27 mouse cellular contexts compared by ENCODE assay signal in the genomic region with DNA sequence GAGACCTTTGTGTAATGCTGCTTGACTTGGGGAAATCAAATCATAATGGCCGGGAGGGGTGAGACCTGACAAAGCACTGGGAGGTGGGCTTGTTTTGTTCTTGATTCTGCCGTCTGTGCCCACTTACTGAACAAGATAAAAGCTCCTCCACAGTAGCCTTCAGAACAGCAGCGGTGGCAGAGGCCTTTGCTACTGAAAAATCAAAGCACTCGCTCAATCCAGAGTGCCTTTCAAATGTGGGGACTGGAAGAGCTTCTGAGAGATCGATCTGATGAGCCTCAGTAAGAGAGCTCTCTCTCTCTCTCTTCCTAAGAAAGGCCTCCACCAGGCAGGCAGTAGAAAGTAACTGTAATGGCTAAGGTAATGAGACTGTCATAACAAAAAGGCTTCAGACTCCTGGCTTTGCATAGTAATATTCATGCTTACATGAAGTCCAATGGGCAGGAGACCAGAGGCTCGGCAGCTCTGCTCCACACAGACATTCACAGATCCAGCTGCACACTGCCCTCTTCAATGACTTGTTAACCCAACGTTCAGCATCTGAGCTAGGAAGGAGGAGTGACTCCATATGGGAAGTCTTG. TPM values are rescaled to one million over a fixed set of nuclear protein-coding genes. Genes with fewer than 3 reads are reported as not detected.
DNase-seq lines count a peak whose midpoint lies in the region; ATAC-seq and TF ChIP-seq lines count a peak whose summit lies in the region.
"Had no signal": no experiment of that assay in that cellular context is flagged by ENCODE, and none has a peak within 500 bp of the region (broad histone marks: within the 10 kb centered on the region; RNA-seq: fewer than 3 reads in every experiment).

No protein-coding gene starts in this region.

- peak; percentile 5; the same call in 1 of the 2 replicates for ATAC-seq in forebrain, postnatal 0 days
- ATAC-seq in forebrain, embryonic 11.5 days (replicated peaks; ENCODE audit: low FRiP score), result no peak
- no peak for ATAC-seq in kidney, postnatal 0 days (replicated peaks; ENCODE audit: low FRiP score, low read depth)
- ATAC-seq in midbrain, embryonic 15.5 days (replicated peaks), result peak; percentile 75
- ATAC-seq in midbrain, postnatal 0 days (ENCODE audit: low FRiP score), result no peak
- ATAC-seq in midbrain, embryonic 16.5 days, result peak; percentile 53; the same call in 1 of the 2 replicates
- ATAC-seq: CD4-positive, CD25-positive, alpha-beta regulatory T cell, adult 4 months; hindbrain, embryonic 16.5 days had no signal

- no peak overlapping the region for H3K4me2 ChIP-seq in forebrain, postnatal 0 days (ENCODE audit: low read depth)
- H3K4me2 ChIP-seq in forebrain, embryonic 11.5 days (ENCODE audit: low read depth, low read length, severe bottlenecking), result no peak overlapping the region
- no peak overlapping the region for H3K4me2 ChIP-seq in kidney, postnatal 0 days (ENCODE audit: low read length)
- H3K4me2 ChIP-seq in midbrain, embryonic 15.5 days, result no peak overlapping the region
- H3K4me2 ChIP-seq in midbrain, postnatal 0 days (ENCODE audit: low read depth, low read length, poor library complexity, severe bottlenecking), result no peak overlapping the region
- H3K4me2 ChIP-seq in midbrain, embryonic 16.5 days (ENCODE audit: low read length), result no peak overlapping the region
- H3K4me2 ChIP-seq: embryonic facial prominence, embryonic 12.5 days; heart, embryonic 11.5 days; limb, embryonic 15.5 days; liver, embryonic 13.5 days; neural tube, embryonic 12.5 days had no signal

- no peak for TF ChIP-seq CTCF in forebrain, postnatal 0 days (IDR thresholded peaks at IDR 0.05; ENCODE audit: low read depth)
- TF ChIP-seq CTCF in kidney, postnatal 0 days (IDR thresholded peaks at IDR 0.05; ENCODE audit: low read depth), result no peak
- TF ChIP-seq CTCF in midbrain, postnatal 0 days (IDR thresholded peaks at IDR 0.05), result no peak

- H3K36me3 ChIP-seq in forebrain, postnatal 0 days (ENCODE audit: insufficient read depth), result no peaks in the 10 kb centered on the region
- no peaks in the 10 kb centered on the region for H3K36me3 ChIP-seq in forebrain, embryonic 11.5 days (ENCODE audit: control insufficient read depth, insufficient read depth, low read length)
- no peaks in the 10 kb centered on the region for H3K36me3 ChIP-seq in kidney, postnatal 0 days (ENCODE audit: insufficient read depth, low read length)
- no peaks in the 10 kb centered on the region for H3K36me3 ChIP-seq in midbrain, embryonic 15.5 days (replicated peaks)
- no peaks in the 10 kb centered on the region for H3K36me3 ChIP-seq in midbrain, postnatal 0 days (ENCODE audit: insufficient read depth, low read length)
- no peaks in the 10 kb centered on the region for H3K36me3 ChIP-seq in midbrain, embryonic 16.5 days (ENCODE audit: control insufficient read depth, insufficient read depth, low read length)
- H3K36me3 ChIP-seq: embryonic facial prominence, embryonic 12.5 days; limb, embryonic 10.5 days; limb, embryonic 15.5 days; liver, embryonic 13.5 days; neural tube, embryonic 12.5 days had no signal

- no peak for DNase-seq in forebrain, postnatal 0 days
- DNase-seq in forebrain, embryonic 11.5 days (ENCODE audit: low spot score), result no peak
- DNase-seq in kidney, postnatal 0 days (ENCODE audit: low spot score), result peak; percentile 16
- no peak for DNase-seq in kidney, adult 9 months
- DNase-seq in midbrain, postnatal 0 days (ENCODE audit: low spot score), result no peak
- DNase-seq: adrenal gland, postnatal 36 days; cerebellum, adult 8-10 months; cerebellum, postnatal 25 days; heart, postnatal 14 days; kidney, adult 18-20 months; kidney, postnatal 4 days; liver, embryonic 13.5 days; lung, adult 18-20 months; lung, postnatal 14 days; right cerebral cortex, postnatal 4 days; thymus, adult 18-20 months; thymus, postnatal 36 days had no signal

- H3K9ac ChIP-seq in forebrain, postnatal 0 days, result no peak overlapping the region
- no peak overlapping the region for H3K9ac ChIP-seq in forebrain, embryonic 11.5 days (ENCODE audit: low read length)
- no peak overlapping the region for H3K9ac ChIP-seq in kidney, postnatal 0 days (ENCODE audit: low read depth, low read length)
- H3K9ac ChIP-seq in midbrain, embryonic 15.5 days, result no peak overlapping the region
- no peak overlapping the region for H3K9ac ChIP-seq in midbrain, postnatal 0 days (replicated peaks; ENCODE audit: low read length, poor library complexity, severe bottlenecking)
- H3K9ac ChIP-seq in midbrain, embryonic 16.5 days (ENCODE audit: low read depth, low read length), result no peak overlapping the region
- H3K9ac ChIP-seq: embryonic facial prominence, embryonic 12.5 days; limb, embryonic 15.5 days; liver, embryonic 13.5 days; neural tube, embryonic 12.5 days had no signal

- H3K27ac ChIP-seq in forebrain, postnatal 0 days (ENCODE audit: low read depth, low read length), result no peak overlapping the region
- H3K27ac ChIP-seq in forebrain, embryonic 11.5 days (ENCODE audit: low read depth, low read length), result no peak overlapping the region
- no peak overlapping the region for H3K27ac ChIP-seq in kidney, postnatal 0 days
- H3K27ac ChIP-seq in midbrain, embryonic 15.5 days, result peak overlapping the region; percentile 26; the same call in 1 of the 2 replicates
- H3K27ac ChIP-seq in midbrain, postnatal 0 days (ENCODE audit: low read depth, low read length), result no peak overlapping the region
- H3K27ac ChIP-seq in midbrain, embryonic 16.5 days (ENCODE audit: low read length), result no peak overlapping the region; the same call in 1 of the 2 replicates
- H3K27ac ChIP-seq: embryonic facial prominence, embryonic 12.5 days; limb, embryonic 10.5 days; limb, embryonic 15.5 days; liver, embryonic 13.5 days; neural tube, embryonic 12.5 days; stomach, postnatal 0 days had no signal

- H3K4me1 ChIP-seq in forebrain, postnatal 0 days (ENCODE audit: insufficient read depth), result no peaks in the 10 kb centered on the region
- peaks cover 4% of the 10 kb centered on the region; the same call in 1 of the 2 replicates for H3K4me1 ChIP-seq in forebrain, embryonic 11.5 days (replicated peaks; ENCODE audit: control insufficient read depth, insufficient read depth, low read length)
- H3K4me1 ChIP-seq in kidney, postnatal 0 days (replicated peaks; ENCODE audit: insufficient read depth, low read length), result no peaks in the 10 kb centered on the region
- H3K4me1 ChIP-seq in midbrain, embryonic 15.5 days, result peaks cover 5% of the 10 kb centered on the region; the same call in 1 of the 2 replicates
- H3K4me1 ChIP-seq in midbrain, postnatal 0 days (ENCODE audit: insufficient read depth, low read length), result no peaks in the 10 kb centered on the region
- H3K4me1 ChIP-seq in midbrain, embryonic 16.5 days (ENCODE audit: control insufficient read depth, insufficient read depth, low read length), result 0 out of 2 replicates have a peak, but pooled peaks cover 5% of the 10 kb centered on the region
- H3K4me1 ChIP-seq: embryonic facial prominence, embryonic 12.5 days; limb, embryonic 15.5 days; liver, embryonic 13.5 days; neural tube, embryonic 12.5 days had no signal

- WGBS in forebrain, postnatal 0 days, result 21% methylated on average over 7 of the region's 7 CpGs
- WGBS in forebrain, embryonic 11.5 days, result 31% methylated on average over 7 of the region's 7 CpGs
- WGBS in kidney, postnatal 0 days, result 57% methylated on average over 7 of the region's 7 CpGs
- 21% methylated on average over 7 of the region's 7 CpGs for WGBS in midbrain, embryonic 15.5 days
- 30% methylated on average over 7 of the region's 7 CpGs for WGBS in midbrain, postnatal 0 days
- WGBS in midbrain, embryonic 16.5 days, result 23% methylated on average over 7 of the region's 7 CpGs

- no peak overlapping the region for H3K4me3 ChIP-seq in forebrain, postnatal 0 days (ENCODE audit: low read depth, low read length)
- no peak overlapping the region for H3K4me3 ChIP-seq in forebrain, embryonic 11.5 days (ENCODE audit: low read depth, low read length)
- H3K4me3 ChIP-seq in kidney, postnatal 0 days (replicated peaks; ENCODE audit: low read depth, low read length), result no peak overlapping the region
- H3K4me3 ChIP-seq in midbrain, embryonic 15.5 days, result no peak overlapping the region
- no peak overlapping the region for H3K4me3 ChIP-seq in midbrain, postnatal 0 days (ENCODE audit: low read depth, low read length)
- no peak overlapping the region for H3K4me3 ChIP-seq in midbrain, embryonic 16.5 days (ENCODE audit: low read depth, low read length)
- H3K4me3 ChIP-seq: embryonic facial prominence, embryonic 12.5 days; limb, embryonic 10.5 days; limb, embryonic 15.5 days; liver, embryonic 13.5 days; neural tube, embryonic 12.5 days had no signal

- no peaks in the 10 kb centered on the region for H3K27me3 ChIP-seq in forebrain, postnatal 0 days (ENCODE audit: insufficient read depth, low read length)
- H3K27me3 ChIP-seq in forebrain, embryonic 11.5 days (ENCODE audit: control insufficient read depth, insufficient read depth, low read length), result no peaks in the 10 kb centered on the region
- H3K27me3 ChIP-seq in kidney, postnatal 0 days (ENCODE audit: insufficient read depth, low read length), result no peaks in the 10 kb centered on the region
- no peaks in the 10 kb centered on the region for H3K27me3 ChIP-seq in midbrain, embryonic 15.5 days (replicated peaks)
- no peaks in the 10 kb centered on the region for H3K27me3 ChIP-seq in midbrain, postnatal 0 days (ENCODE audit: insufficient read depth, low read length)
- no peaks in the 10 kb centered on the region for H3K27me3 ChIP-seq in midbrain, embryonic 16.5 days (ENCODE audit: control insufficient read depth, insufficient read depth, low read depth, low read length)
- H3K27me3 ChIP-seq: embryonic facial prominence, embryonic 12.5 days; limb, embryonic 15.5 days; liver, embryonic 13.5 days; neural tube, embryonic 12.5 days had no signal

- no peaks in the 10 kb centered on the region for H3K9me3 ChIP-seq in forebrain, postnatal 0 days (ENCODE audit: low read length)
- no peaks in the 10 kb centered on the region for H3K9me3 ChIP-seq in forebrain, embryonic 11.5 days (ENCODE audit: control insufficient read depth, low read length)
- H3K9me3 ChIP-seq in kidney, postnatal 0 days (replicated peaks; ENCODE audit: low read length), result no peaks in the 10 kb centered on the region
- H3K9me3 ChIP-seq in midbrain, embryonic 15.5 days, result no peaks in the 10 kb centered on the region
- no peaks in the 10 kb centered on the region for H3K9me3 ChIP-seq in midbrain, postnatal 0 days (ENCODE audit: low read length)
- H3K9me3 ChIP-seq in midbrain, embryonic 16.5 days (replicated peaks; ENCODE audit: control insufficient read depth, low read length, poor library complexity, severe bottlenecking), result no peaks in the 10 kb centered on the region
- H3K9me3 ChIP-seq: embryonic facial prominence, embryonic 12.5 days; limb, embryonic 10.5 days; limb, embryonic 15.5 days; liver, embryonic 13.5 days; neural tube, embryonic 12.5 days had no signal

RNA-seq across cellular contexts. Expression of a gene that starts 38.3 kb away (rescaled TPM):
- 10.1 and 10.3 TPM in 2 replicates for total RNA-seq in forebrain, postnatal 0 days (2014; rRNA removed)
- 4.2 and 4.7 TPM in 2 replicates for polyA plus RNA-seq in forebrain, postnatal 0 days (2015; fragmentation: Nextera tagmentation; extraction: Ambion mirVana)
- polyA plus RNA-seq in forebrain, embryonic 11.5 days (2014; fragmentation: Nextera tagmentation; extraction: Ambion mirVana), result 11.6 and 14.5 TPM in 2 replicates
- 5.8 and 6.2 TPM in 2 replicates for polyA plus RNA-seq in kidney, postnatal 0 days (2015; fragmentation: Nextera tagmentation; extraction: Ambion mirVana)
- polyA plus RNA-seq in midbrain, embryonic 15.5 days (2015; fragmentation: Nextera tagmentation; extraction: Ambion mirVana), result 5.3 and 5.4 TPM in 2 replicates
- total RNA-seq in midbrain, postnatal 0 days (2014; rRNA removed), result 7.5 and 11.7 TPM in 2 replicates
- 3.4 TPM in 2 replicates for polyA plus RNA-seq in midbrain, postnatal 0 days (2015; fragmentation: Nextera tagmentation; extraction: Ambion mirVana)
- polyA plus RNA-seq in midbrain, embryonic 16.5 days (2015; fragmentation: Nextera tagmentation; extraction: Ambion mirVana), result 5.0 and 5.6 TPM in 2 replicates

RNA-seq across cellular contexts. Expression of a gene that starts 58.4 kb away (rescaled TPM):
- total RNA-seq in forebrain, postnatal 0 days (2014; rRNA removed), result 38.1 and 45.0 TPM in 2 replicates
- polyA plus RNA-seq in forebrain, postnatal 0 days (2015; fragmentation: Nextera tagmentation; extraction: Ambion mirVana), result 6.5 and 9.6 TPM in 2 replicates
- 2.1 and 2.7 TPM in 2 replicates for polyA plus RNA-seq in forebrain, embryonic 11.5 days (2014; fragmentation: Nextera tagmentation; extraction: Ambion mirVana)
- polyA plus RNA-seq in kidney, postnatal 0 days (2015; fragmentation: Nextera tagmentation; extraction: Ambion mirVana), result 3.0 and 3.2 TPM in 2 replicates
- polyA plus RNA-seq in midbrain, embryonic 15.5 days (2015; fragmentation: Nextera tagmentation; extraction: Ambion mirVana), result 11.6 TPM in 2 replicates
- total RNA-seq in midbrain, postnatal 0 days (2014; rRNA removed), result 54.7 and 59.5 TPM in 2 replicates
- polyA plus RNA-seq in midbrain, postnatal 0 days (2015; fragmentation: Nextera tagmentation; extraction: Ambion mirVana), result 10.6 and 11.2 TPM in 2 replicates
- 12.1 and 12.3 TPM in 2 replicates for polyA plus RNA-seq in midbrain, embryonic 16.5 days (2015; fragmentation: Nextera tagmentation; extraction: Ambion mirVana)

Comparison
In these comparisons a context has a peak if more than half of its experiments do, and no peak if none do; other contexts are left out.
1. ATAC-seq: peak in forebrain, postnatal 0 days (single experiment), midbrain, embryonic 15.5 days (single experiment) and midbrain, embryonic 16.5 days (single experiment); none in forebrain, embryonic 11.5 days (single experiment), kidney, postnatal 0 days (single experiment) and midbrain, postnatal 0 days (single experiment).